Mouse (Mus musculus): ENCODE results near the gene Bhlhe41.

DNA sequence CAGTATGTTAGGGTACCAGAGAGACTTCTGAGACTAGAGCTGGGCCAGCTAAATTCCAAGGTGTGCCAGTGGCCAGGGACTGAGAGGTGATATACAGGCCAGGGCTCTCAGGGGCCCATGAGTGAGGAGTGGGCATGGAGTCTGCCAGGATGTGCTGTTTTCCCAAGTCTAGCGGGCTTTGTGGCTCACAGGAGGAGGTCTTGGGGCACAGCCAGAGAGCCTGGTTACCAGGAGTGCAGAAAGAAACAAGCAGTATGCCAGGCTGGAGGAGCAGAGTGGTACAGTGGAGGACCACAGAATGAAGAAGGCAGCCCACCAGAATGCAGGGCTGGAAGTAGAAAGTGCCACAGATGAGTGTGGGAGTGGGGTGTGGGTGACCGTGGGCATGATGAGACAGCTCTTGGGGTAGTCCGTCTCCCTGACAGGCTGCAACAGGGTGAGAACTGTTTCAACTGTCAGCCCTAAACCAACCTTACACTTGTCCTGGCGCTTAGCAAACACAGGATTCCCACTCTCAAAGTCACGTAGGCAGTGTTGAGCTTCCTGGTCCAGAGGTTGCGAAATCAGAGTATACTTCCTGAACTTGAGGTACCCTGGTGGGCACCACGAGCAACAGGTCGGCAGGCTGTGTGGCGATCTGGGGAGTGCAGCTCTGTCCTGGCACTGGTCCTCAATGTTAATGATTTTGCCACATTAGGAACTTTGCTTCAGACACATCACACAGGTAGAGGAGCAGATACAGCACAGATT lies 11.8 kb upstream of the Bhlhe41 start:
- no peak for TF ChIP-seq CTCF (IDR thresholded peaks at IDR 0.05; ENCODE audit: insufficient read depth, low read depth, low read length)
- TF ChIP-seq POLR2A (IDR thresholded peaks at IDR 0.05; ENCODE audit: insufficient read depth, low read depth, low read length) = no peak
